Mouse (Mus musculus) neural tube, embryonic 13.5 days (tissue): ENCODE measurements around the gene Kcnb1. TPM values are rescaled to one million over a fixed set of nuclear protein-coding genes. Genes with fewer than 3 reads are reported as not detected.
A peak's percentile ranks its signal among the peaks of the same experiment; 100 is the strongest.

Source experiments
- ATAC-seq: fragments of 200-750 bp; cut with Nextera tagmentation; 2 replicates; pipeline ENCODE4 v1.8.0; 2017; ENCODE audit warnings: low read depth, mild to moderate bottlenecking, moderate TSS enrichment, moderate library complexity
- H3K27ac ChIP-seq: fragments of 300-500 bp; sonication (generic); replicated peaks from 2 replicates; pipeline ENCODE4 v1.5.1; 2015; ENCODE audit warnings: moderate library complexity, mild to moderate bottlenecking, inconsistent platforms
- H3K27me3 ChIP-seq: fragments of 300-500 bp; sonication (generic); 2 replicates; pipeline ENCODE4 v1.6.1; 2015; ENCODE audit warnings: mild to moderate bottlenecking, inconsistent platforms
- H3K36me3 ChIP-seq: fragments of 300-500 bp; sonication (generic); 2 replicates; pipeline ENCODE4 v1.6.1; 2015; ENCODE audit warnings: mild to moderate bottlenecking, inconsistent platforms
- H3K4me1 ChIP-seq: fragments of 300-500 bp; sonication (generic); replicated peaks from 2 replicates; pipeline ENCODE4 v1.6.1; 2015; ENCODE audit warnings: inconsistent platforms
- H3K4me2 ChIP-seq: fragments of 300-500 bp; sonication (generic); 2 replicates; pipeline ENCODE4 v1.6.1; 2015; ENCODE audit warnings: inconsistent platforms, mild to moderate bottlenecking, moderate library complexity
- H3K4me3 ChIP-seq: fragments of 300-500 bp; sonication (generic); 2 replicates; pipeline ENCODE4 v1.5.1; 2015; ENCODE audit warnings: mild to moderate bottlenecking, inconsistent platforms
- H3K9ac ChIP-seq: fragments of 300-500 bp; sonication (generic); 2 replicates; pipeline ENCODE4 v1.6.1; 2015; ENCODE audit warnings: moderate library complexity, mild to moderate bottlenecking, inconsistent platforms
- H3K9me3 ChIP-seq: fragments of 300-500 bp; sonication (generic); 2 replicates; pipeline ENCODE4 v1.6.1; 2016; ENCODE audit warnings: inconsistent platforms
- WGBS: fragments of 180-500 bp; shearing (Covaris S2); methylation state at CpG from one replicate; pipeline ENCODE4 v1.1.7; 2015; 5-methylcytosine and 5-hydroxymethylcytosine counted together
- polyA plus RNA-seq: library from polyadenylated mRNA; unstranded; fragments of >200 nt; fragmentation: Nextera tagmentation; extraction: Ambion mirVana; gene quantifications from 2 replicates; pipeline ENCODE4 v1.2.1, GENCODE M21; 2015

Gene Kcnb1
- polyA plus RNA-seq, 1 experiment from 2014 or later = 3.1 TPM

DNA sequence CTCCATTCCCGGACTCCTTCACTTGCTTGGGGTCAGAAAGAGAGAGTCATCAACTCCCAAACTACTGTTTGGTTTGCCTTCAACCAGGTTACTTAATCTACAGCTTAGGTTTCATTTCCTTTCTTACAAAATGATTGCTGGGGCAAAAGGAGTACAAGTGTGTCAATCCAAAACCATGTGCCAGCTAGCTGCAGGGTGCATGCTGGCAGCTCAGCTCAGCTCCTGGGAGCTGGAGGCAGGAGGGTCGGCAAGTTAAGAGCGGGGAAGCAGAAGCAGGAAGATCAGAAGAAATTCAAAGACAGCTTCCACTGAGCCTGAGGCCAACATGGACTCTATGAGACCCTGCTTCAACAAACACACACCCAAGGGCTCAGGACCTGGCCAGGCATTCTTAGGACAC, 129.6 kb downstream of the Kcnb1 start:
- peak overlapping the region; percentile 26; the same call in 1 of the 2 replicates for H3K9ac ChIP-seq
- no peak overlapping the region for H3K4me3 ChIP-seq
- H3K4me2 ChIP-seq = peak overlapping the region; percentile 11; the same call in 1 of the 2 replicates
- WGBS = 70% methylated on average over 3 of the region's 3 CpGs
- H3K27me3 ChIP-seq = no peaks in the 10 kb centered on the region
- ATAC-seq = no peak
- H3K27ac ChIP-seq = no peak overlapping the region
- H3K9me3 ChIP-seq = no peaks in the 10 kb centered on the region
- H3K36me3 ChIP-seq = peaks cover 46% of the 10 kb centered on the region
- peaks cover 39% of the 10 kb centered on the region for H3K4me1 ChIP-seq

DNA sequence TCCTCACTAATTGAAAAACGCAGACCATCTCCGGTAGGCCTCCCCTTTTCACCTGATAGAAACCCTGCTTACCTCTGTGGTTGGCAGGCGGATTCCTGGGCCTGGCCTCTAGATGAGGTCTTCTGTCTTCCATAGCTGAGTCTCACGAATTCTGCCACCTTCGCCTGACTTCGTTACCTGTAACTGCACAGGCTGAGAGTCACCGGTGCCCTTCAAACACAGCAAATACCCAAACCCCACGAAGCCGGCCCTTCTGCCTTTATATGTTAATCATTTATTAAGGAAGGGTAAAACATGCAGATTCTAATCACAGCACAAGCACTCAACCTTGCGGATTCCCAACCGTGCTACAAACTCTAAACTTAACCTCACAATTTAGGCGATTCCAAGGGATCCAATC, 130.0 kb downstream of the Kcnb1 start:
- Histone ChIP-seq H3K4me3 (no peak overlapping the region), H3K4me2 (no peak overlapping the region), H3K9ac (peak overlapping the region; percentile 47; the same call in 1 of the 2 replicates), H3K9me3 (no peaks in the 10 kb centered on the region), H3K27me3 (no peaks in the 10 kb centered on the region), H3K36me3 (peaks cover 46% of the 10 kb centered on the region), H3K4me1 (peaks cover 39% of the 10 kb centered on the region), H3K27ac (no peak overlapping the region)
- no peak for ATAC-seq
- 61% methylated on average over 12 of the region's 12 CpGs for WGBS

DNA sequence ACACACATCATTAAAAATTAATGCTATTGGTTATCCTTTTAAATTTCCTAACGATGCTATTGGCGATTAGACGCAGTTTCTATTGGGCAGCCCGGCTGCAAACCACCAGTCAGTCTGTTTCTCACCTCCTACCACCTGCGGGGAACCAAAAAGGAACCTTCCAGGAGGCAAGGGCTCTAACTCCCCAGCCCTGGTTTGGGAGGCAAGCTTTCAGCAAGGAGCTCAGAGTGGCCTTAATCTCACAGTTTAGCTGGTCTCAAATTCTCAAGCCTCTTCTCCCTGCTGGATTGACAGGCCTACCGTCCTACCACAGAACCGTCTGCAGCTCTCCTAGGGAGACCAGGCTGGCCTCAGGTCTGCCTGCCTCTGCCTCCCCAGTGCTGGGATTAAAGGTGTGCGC, 130.4 kb downstream of the Kcnb1 start:
- no peak for ATAC-seq
- WGBS = 49% methylated on average over 8 of the region's 8 CpGs

DNA sequence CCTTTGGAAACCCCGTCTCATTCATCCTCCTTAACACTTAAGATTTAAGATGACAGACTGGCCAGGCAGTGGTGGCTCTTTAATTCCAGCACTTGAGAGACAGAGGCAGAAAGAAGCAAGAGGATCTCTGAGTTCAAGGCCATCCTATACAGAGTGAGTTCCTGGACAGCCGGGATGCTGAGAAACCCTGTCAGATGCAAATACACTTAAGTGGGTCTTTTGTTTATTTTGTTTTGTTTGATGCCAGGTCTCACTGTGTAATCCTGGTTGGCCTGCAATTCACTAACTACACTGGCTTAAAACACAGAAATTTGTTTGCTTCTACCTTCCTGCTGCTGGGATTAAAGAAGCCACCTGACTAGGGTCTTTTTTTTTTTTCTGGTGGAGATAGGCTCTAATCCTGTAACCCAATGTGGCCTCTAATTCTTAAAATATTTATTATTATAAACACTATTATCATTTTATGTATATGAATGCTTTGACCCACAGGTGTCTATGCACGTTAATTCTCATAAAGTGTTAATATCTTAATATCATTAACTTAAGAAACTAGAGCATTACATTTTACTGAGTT, 131.1 kb downstream of the Kcnb1 start:
- no peaks in the 10 kb centered on the region for H3K27me3 ChIP-seq
- H3K36me3 ChIP-seq = peaks cover 49% of the 10 kb centered on the region
- H3K9ac ChIP-seq = no peak overlapping the region
- H3K4me2 ChIP-seq = no peak overlapping the region
- no peak for ATAC-seq
- 48% methylated on average over 3 of the region's 3 CpGs for WGBS
- H3K4me1 ChIP-seq = peaks cover 41% of the 10 kb centered on the region
- no peak overlapping the region for H3K27ac ChIP-seq
- no peak overlapping the region for H3K4me3 ChIP-seq
- H3K9me3 ChIP-seq = no peaks in the 10 kb centered on the region

More for the DNA sequence above, 130.4 kb downstream of the Kcnb1 start:
- no peak overlapping the region for H3K4me3 ChIP-seq
- peaks cover 39% of the 10 kb centered on the region for H3K4me1 ChIP-seq
- H3K27ac ChIP-seq = no peak overlapping the region
- H3K36me3 ChIP-seq = peaks cover 46% of the 10 kb centered on the region
- no peaks in the 10 kb centered on the region for H3K27me3 ChIP-seq
- peak overlapping the region; percentile 47; the same call in 1 of the 2 replicates for H3K9ac ChIP-seq
- no peaks in the 10 kb centered on the region for H3K9me3 ChIP-seq
- H3K4me2 ChIP-seq = no peak overlapping the region

DNA sequence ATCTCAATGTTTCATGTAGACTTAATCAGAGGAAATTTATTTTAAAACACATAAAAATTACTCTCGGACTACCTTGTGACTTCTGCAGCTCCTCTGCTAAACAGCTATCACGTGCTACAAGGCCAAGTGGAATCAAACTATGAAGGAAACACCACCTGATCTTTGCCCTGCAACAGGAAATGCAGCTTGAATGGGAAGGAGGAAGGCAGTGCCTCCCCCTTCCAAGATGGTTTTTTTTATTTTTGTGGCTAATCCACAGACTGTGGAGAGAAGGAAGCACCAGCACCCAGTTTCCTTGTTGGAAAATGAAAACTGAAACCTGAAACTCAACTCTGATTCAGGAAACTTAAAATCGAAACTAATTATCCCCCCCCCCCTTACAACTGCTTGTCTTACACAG, 131.8 kb downstream of the Kcnb1 start:
- no peak for ATAC-seq
- Histone ChIP-seq H3K27ac (no peak overlapping the region), H3K4me1 (peaks cover 48% of the 10 kb centered on the region), H3K36me3 (peaks cover 52% of the 10 kb centered on the region), H3K9ac (no peak overlapping the region), H3K27me3 (no peaks in the 10 kb centered on the region), H3K4me2 (no peak overlapping the region), H3K4me3 (no peak overlapping the region), H3K9me3 (no peaks in the 10 kb centered on the region)
- WGBS = 65% methylated on average over 3 of the region's 3 CpGs

DNA sequence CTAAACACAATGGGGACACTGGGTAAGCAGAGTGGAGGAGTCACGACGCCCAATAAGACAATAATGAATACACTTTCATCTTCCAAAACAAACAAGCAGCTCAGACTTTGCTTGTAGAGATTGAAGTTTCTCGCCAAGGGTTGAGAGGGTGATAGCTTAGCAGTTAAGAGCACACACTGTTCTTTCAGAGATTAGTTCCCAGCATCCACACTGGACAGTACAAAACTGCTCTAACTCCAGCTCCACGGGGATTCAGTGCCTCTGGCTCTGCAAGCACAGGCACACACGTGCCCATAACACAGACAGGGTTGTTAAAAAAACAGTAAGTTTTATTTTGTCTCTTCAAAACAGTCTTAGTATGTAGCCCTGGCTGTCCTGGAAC, 133.0 kb downstream of the Kcnb1 start:
- no peak overlapping the region for H3K27ac ChIP-seq
- no peak overlapping the region for H3K9ac ChIP-seq
- H3K4me2 ChIP-seq = no peak overlapping the region
- ATAC-seq = no peak
- no peak overlapping the region for H3K4me3 ChIP-seq
- H3K4me1 ChIP-seq = peaks cover 50% of the 10 kb centered on the region
- no peaks in the 10 kb centered on the region for H3K27me3 ChIP-seq
- WGBS = 87% methylated on average over 5 of the region's 5 CpGs
- no peaks in the 10 kb centered on the region for H3K9me3 ChIP-seq
- peaks cover 59% of the 10 kb centered on the region for H3K36me3 ChIP-seq

DNA sequence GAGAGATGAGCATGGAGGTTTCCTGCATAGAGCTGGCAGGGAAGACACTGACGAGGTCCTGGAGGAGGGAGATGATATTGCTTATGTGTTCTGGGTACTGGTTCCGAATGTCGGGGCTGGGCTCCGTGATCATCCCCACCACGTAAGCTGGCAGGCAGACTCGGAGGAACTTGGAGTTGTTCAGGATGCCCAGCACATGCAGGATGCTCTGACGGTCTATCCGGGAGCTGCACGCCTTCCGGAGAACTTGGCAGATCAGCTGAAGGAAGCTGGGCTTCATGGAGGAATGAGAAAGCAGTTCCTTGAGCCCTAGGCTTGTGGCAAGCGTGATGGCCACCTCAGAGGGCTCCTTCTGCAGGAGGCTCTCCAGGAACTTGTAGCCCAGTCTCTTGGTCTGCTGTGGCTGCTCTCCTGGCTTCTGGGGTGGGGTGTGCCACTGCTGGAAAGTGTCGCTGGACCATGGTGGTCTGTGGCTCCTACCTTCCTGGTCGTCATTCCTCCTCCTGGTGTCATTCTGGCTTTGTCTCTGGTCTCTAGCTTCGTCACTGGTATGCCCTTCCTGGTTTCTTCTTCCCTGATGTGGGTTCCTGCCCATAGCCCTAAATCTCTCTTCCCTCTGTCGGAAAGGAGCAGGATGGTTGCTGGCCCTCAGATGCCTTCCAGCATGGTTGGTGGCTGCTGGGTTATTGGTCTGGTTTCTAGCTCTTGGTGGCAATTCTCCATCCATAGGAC, 133.6 kb downstream of the Kcnb1 start:
- Histone ChIP-seq H3K4me3 (no peak overlapping the region), H3K36me3 (peaks cover 65% of the 10 kb centered on the region), H3K27ac (no peak overlapping the region), H3K27me3 (no peaks in the 10 kb centered on the region), H3K4me2 (no peak overlapping the region), H3K9me3 (no peaks in the 10 kb centered on the region), H3K4me1 (peaks cover 45% of the 10 kb centered on the region), H3K9ac (no peak overlapping the region)
- ATAC-seq = no peak
- 96% methylated on average over 15 of the region's 15 CpGs for WGBS

DNA sequence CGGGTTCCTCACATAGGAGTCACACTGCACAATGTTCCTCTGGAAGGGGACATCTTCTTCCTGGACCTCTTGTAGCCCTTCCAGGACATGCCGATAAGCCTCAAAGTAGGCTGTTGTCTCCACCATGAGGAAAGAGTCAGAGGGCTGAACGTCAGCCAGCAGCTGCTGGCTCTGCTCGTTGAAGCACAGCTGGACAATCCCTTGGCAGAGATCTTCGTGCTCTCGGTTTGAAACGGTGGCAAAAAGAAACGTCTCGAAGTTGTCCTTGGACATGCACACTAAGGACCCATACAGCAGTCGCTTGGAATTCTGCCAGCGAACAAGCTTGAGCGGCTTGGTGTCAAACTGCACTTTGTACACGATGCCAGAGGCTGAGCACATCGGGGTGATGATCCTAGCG, 134.6 kb downstream of the Kcnb1 start:
- WGBS = 89% methylated on average over 15 of the region's 15 CpGs
- H3K27me3 ChIP-seq = no peaks in the 10 kb centered on the region
- no peak overlapping the region for H3K4me2 ChIP-seq
- H3K9ac ChIP-seq = no peak overlapping the region
- peaks cover 72% of the 10 kb centered on the region for H3K36me3 ChIP-seq
- H3K9me3 ChIP-seq = no peaks in the 10 kb centered on the region
- H3K27ac ChIP-seq = no peak overlapping the region
- H3K4me1 ChIP-seq = peaks cover 35% of the 10 kb centered on the region
- H3K4me3 ChIP-seq = no peak overlapping the region
- ATAC-seq = no peak

DNA sequence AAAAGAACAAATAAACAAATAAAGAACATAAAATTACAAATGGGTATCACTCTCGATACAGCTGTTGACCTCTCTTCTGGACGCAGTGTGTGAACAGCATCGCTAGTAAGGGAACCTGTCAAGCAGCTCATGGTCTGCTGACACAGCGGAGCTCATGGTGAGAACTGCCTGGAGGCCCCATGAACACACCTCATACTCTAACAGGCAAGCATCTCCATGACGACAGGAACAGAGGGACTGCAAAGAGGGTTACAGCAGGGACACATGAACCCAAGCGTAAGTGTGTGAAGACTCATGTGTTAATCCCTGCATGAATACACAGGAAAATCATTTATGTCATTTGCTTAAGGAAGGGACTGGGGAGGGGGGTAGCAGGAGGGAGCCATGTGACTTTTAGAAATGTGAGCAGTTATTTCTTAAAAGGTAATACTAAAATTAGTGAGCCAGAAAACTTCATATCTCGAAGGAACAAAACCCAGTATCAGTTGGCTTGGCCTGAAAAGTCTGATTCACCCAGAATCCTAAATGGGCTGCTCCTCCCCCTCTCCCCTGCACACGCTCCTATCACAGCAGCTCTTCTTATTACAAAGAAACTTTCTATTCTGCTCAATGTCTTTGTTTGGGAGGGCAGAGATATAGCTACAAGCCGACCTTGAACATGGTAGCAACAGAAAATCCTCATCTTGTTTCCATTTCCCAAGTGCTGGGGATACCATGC, 136.7 kb downstream of the Kcnb1 start:
- Histone ChIP-seq H3K36me3 (peaks cover 82% of the 10 kb centered on the region), H3K27ac (peak overlapping the region; percentile 34; the same call in 1 of the 2 replicates), H3K9ac (peak overlapping the region; percentile 32; the same call in 1 of the 2 replicates), H3K4me3 (no peak overlapping the region), H3K4me2 (no peak overlapping the region), H3K4me1 (peaks cover 23% of the 10 kb centered on the region), H3K27me3 (no peaks in the 10 kb centered on the region), H3K9me3 (no peaks in the 10 kb centered on the region)
- ATAC-seq = peak; percentile 47
- 61% methylated on average over 9 of the region's 9 CpGs for WGBS

DNA sequence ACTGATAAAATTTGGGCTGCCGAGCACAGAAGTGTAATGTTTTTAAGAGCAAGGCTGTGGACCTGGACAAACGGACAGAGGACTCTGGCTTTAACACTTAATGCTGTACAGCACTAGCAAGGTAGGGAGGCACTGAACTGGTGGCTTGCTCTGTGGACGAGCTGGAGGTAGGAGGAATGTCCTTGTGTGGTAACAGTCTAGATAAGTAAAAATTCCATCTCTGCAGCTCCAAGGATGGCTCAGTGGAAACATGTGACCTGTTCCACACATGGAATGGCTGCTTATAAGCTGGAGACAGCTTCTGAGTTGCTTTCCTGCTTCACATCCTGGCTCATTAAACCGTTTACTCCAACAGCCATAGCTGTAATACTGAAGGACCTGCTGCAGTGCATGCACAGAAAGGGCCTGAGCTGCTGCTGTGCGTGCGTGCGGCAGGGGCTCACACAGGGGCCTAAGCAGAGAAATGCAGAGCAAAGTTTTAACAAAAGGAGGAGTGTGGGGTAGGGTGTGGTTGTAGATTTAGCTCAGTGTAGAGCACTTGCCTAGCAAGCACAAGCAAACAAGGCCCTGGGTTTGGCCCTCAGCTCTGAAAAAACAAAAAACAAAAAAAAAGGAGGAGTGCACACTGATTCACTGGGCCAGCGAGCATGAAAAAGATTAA, 141.1 kb downstream of the Kcnb1 start:
- no peak overlapping the region for H3K4me2 ChIP-seq

DNA sequence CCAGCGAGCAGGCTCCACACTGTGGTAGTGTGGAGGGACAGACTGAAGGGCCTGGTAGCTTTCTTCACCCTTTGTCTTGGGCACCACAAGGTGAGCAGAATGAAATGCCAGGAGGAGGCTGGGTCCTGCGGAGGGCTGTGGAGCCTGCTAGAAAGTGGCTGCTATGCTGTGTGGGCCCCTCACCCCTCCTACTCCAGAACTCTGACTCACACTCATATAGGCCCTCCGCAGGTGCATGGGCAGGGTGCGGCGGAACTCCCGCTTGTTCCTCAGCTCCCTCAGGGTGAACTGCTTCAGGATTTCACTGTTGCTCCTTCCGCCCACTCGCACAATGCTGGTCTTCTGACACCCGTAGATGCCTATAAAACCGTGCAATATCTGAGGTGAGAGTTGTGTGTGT, 141.7 kb downstream of the Kcnb1 start:
- H3K36me3 ChIP-seq = peaks cover 86% of the 10 kb centered on the region
- H3K4me1 ChIP-seq = peaks cover 4% of the 10 kb centered on the region
- H3K9me3 ChIP-seq = no peaks in the 10 kb centered on the region
- no peak for ATAC-seq
- H3K4me3 ChIP-seq = no peak overlapping the region
- H3K4me2 ChIP-seq = no peak overlapping the region
- no peak overlapping the region for H3K27ac ChIP-seq
- H3K27me3 ChIP-seq = no peaks in the 10 kb centered on the region
- H3K9ac ChIP-seq = no peak overlapping the region
- WGBS = 96% methylated on average over 10 of the region's 10 CpGs

More for the DNA sequence above, 141.1 kb downstream of the Kcnb1 start:
- Histone ChIP-seq H3K27ac (no peak overlapping the region), H3K4me3 (no peak overlapping the region), H3K36me3 (peaks cover 83% of the 10 kb centered on the region), H3K27me3 (no peaks in the 10 kb centered on the region), H3K4me1 (peaks cover 10% of the 10 kb centered on the region), H3K9me3 (no peaks in the 10 kb centered on the region), H3K9ac (no peak overlapping the region)
- no peak for ATAC-seq
- WGBS = 89% methylated on average over 8 of the region's 8 CpGs
